Mouse (Mus musculus) adrenal gland, adult (tissue): ENCODE data around the gene Pccb.
A peak's percentile ranks its signal among the peaks of the same experiment; 100 is the strongest.

Experiments used
- DNase-seq, 2 experiments: peaks; one replicate each; pipeline ENCODE4 v3.0.0; 2022 to 2023; ENCODE audit warnings: low spot score in 1 of 2; ENCODE audit not compliant: inconsistent age in 2 of 2

Pccb gene

GRCm38 (mm10) chr9:100987850-100988249, 46.8 kb downstream of the Pccb start:
- no peak for DNase-seq

GRCm38 (mm10) chr9:100987006-100987405, 47.7 kb downstream of the Pccb start:
- DNase-seq = no peak

DNA sequence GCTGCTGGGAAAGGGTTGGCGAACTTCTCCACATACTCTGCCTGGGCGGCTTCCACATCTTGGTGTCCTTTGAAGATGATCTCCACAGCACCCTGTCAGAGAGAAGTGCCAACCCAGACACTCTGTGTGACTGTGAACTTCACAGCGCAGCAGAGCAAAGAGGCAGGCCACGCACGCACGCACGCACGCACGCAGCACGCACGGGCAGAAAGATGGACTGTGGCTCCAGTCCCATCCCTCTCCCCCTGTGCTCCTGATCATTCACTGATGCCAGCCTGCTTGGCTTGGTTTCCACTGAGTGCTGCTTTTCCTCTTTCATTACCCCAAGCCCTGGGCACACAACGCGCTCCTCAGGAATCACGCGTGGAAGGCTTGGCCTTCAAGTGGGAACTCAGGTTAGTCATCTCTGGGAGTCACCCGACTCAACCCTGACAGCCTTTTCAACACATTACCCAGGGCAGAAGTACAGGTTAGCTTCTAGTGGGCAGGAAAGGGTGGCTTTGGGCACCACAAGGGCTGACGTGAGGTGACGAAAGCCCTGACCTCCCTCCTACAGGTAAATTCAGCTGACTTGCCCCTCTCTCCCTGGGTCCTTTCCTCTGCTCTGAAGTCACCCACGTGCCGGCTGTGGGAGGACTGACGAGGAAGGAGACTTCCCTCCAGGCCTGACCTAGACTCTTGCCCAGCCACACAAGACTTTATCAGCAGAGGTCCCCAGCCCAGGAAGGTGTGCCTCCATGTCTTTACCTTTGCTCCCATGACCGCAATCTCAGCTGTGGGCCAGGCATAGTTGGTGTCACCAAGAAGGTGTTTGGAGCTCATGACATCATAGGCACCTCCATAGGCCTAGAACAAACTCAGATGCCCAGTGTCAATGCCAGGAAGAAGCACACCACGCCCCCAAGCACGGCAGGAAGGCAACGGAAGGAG, 50.1 kb downstream of the Pccb start:
- no peak for DNase-seq

GRCm38 (mm10) chr9:100982786-100983185, 51.9 kb downstream of the Pccb start:
- no peak for DNase-seq

- no peak for DNase-seq
Measured at GRCm38 (mm10) chr9:100979260-100979659, 55.4 kb downstream of the Pccb start.

- no peak for DNase-seq
Measured at GRCm38 (mm10) chr9:100978666-100979065, 56.0 kb downstream of the Pccb start.

GRCm38 (mm10) chr9:100969461-100969860, 65.2 kb downstream of the Pccb start:
- DNase-seq = no peak

DNA sequence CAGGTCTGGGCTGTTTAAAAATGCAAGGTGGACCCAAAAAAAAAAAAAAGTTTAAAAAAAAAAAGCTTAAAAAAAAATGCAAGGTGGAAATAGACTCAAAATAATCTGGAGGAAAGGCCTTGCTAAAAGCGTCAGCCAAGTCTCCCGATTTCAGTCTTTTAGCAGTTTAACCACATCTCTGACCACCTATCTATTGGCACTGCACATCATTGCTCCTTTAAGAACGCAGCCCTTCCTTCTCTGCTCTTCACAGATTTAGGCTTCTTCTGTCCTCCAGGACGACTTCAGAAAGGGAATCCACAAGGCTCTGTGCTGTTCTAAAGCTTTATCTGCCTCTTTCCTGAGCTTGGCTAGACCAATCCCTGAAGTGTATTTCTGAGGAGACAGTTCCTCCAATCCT, 70.6 kb downstream of the Pccb start:
- no peak for DNase-seq

- no peak for DNase-seq
Measured at GRCm38 (mm10) chr9:100963428-100963912, 71.2 kb downstream of the Pccb start.

- no peak for DNase-seq
Measured at GRCm38 (mm10) chr9:100962903-100963427, 71.7 kb downstream of the Pccb start.

DNA sequence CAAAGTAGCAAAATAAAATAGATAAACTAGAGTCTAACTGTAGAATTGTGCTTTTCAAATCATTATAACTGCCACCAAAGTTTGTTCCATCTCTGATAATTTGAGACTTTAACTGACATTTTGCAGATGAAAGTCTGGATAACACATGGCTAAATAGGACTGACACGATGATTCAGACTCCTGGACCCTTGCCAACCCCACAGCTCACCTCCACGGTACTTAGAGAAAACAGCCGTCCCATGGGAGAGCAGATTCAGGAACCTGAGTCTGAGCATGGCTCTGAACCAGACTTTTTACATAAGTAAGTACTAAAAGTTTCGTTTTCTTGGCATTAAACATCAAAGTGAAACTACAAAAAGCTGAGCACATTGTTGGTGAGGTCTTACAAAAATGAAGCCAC, 83.2 kb downstream of the Pccb start:
- DNase-seq = peak; percentile 78 to 88

- DNase-seq = no peak
Measured at GRCm38 (mm10) chr9:100944677-100945365, 89.9 kb downstream of the Pccb start.

- no peak for DNase-seq
Measured at GRCm38 (mm10) chr9:100942042-100942441, 92.7 kb downstream of the Pccb start.
